Mouse (Mus musculus): ENCODE measurements around the gene Tmem217.
"Not testable (repeated sequence)": the region's sequence is repeated elsewhere in the genome, so short reads cannot be mapped to it uniquely, and the experiment has no call there.

Tmem217 gene

GRCm38 (mm10) chr17:29549543-29550428, 2.4 kb downstream of the Tmem217 start, which contains the start of the genes Gm17657 and Tbc1d22b:
Gene Gm17657 (minus strand): TSS chr17:29549638.
Gene Tbc1d22b (plus strand): TSS chr17:29549785.
- DNase-seq (ENCODE audit: inconsistent ontology term), result peak; percentile 96

GRCm38 (mm10) chr17:29548994-29549393, 3.2 kb downstream of the Tmem217 start:
- DNase-seq (ENCODE audit: inconsistent ontology term), result no peak

GRCm38 (mm10) chr17:29548494-29548893, 3.7 kb downstream of the Tmem217 start:
- no peak for DNase-seq (ENCODE audit: inconsistent ontology term)

- no peak for DNase-seq (ENCODE audit: inconsistent ontology term)
Observed at GRCm38 (mm10) chr17:29545241-29545640, 6.9 kb downstream of the Tmem217 start.

GRCm38 (mm10) chr17:29544064-29544463, 8.1 kb downstream of the Tmem217 start:
- DNase-seq (ENCODE audit: inconsistent ontology term), result no peak

GRCm38 (mm10) chr17:29542831-29543690, 9.1 kb downstream of the Tmem217 start:
- no peak for DNase-seq (ENCODE audit: inconsistent ontology term)

- DNase-seq (ENCODE audit: inconsistent ontology term), result peak; percentile 64
Observed at GRCm38 (mm10) chr17:29541419-29541818, 10.8 kb downstream of the Tmem217 start.

GRCm38 (mm10) chr17:29540426-29540825, 11.8 kb downstream of the Tmem217 start:
- DNase-seq (ENCODE audit: inconsistent ontology term), result no peak

GRCm38 (mm10) chr17:29533866-29534265, 18.3 kb downstream of the Tmem217 start:
- no peak for DNase-seq (ENCODE audit: inconsistent ontology term)

GRCm38 (mm10) chr17:29531757-29532384, 20.3 kb downstream of the Tmem217 start:
- peak; percentile 31 for DNase-seq (ENCODE audit: inconsistent ontology term)

GRCm38 (mm10) chr17:29531278-29531677, 20.9 kb downstream of the Tmem217 start:
- DNase-seq (ENCODE audit: inconsistent ontology term), result no peak

GRCm38 (mm10) chr17:29530508-29530907, 21.7 kb downstream of the Tmem217 start:
- no peak for DNase-seq (ENCODE audit: inconsistent ontology term)

- DNase-seq (ENCODE audit: inconsistent ontology term), result no peak
Observed at GRCm38 (mm10) chr17:29528568-29529187, 23.5 kb downstream of the Tmem217 start.

GRCm38 (mm10) chr17:29525613-29526012, 26.6 kb downstream of the Tmem217 start:
- no peak for DNase-seq (ENCODE audit: inconsistent ontology term)

GRCm38 (mm10) chr17:29519731-29520130, 32.5 kb downstream of the Tmem217 start:
- no peak for DNase-seq (ENCODE audit: inconsistent ontology term)

GRCm38 (mm10) chr17:29518665-29519064, 33.5 kb downstream of the Tmem217 start:
- DNase-seq (ENCODE audit: inconsistent ontology term), result not testable (repeated sequence)

- peak; percentile 74 for DNase-seq (ENCODE audit: inconsistent ontology term)
Observed at GRCm38 (mm10) chr17:29514435-29514834, 37.8 kb downstream of the Tmem217 start.

- peak; percentile 73 for DNase-seq (ENCODE audit: inconsistent ontology term)
Observed at GRCm38 (mm10) chr17:29513044-29513730, 39.0 kb downstream of the Tmem217 start.

- no peak for DNase-seq (ENCODE audit: inconsistent ontology term)
Observed at GRCm38 (mm10) chr17:29510691-29511090, 41.5 kb downstream of the Tmem217 start.

GRCm38 (mm10) chr17:29508927-29509608, 43.1 kb downstream of the Tmem217 start:
- no peak for DNase-seq (ENCODE audit: inconsistent ontology term)
